Comparison of ENCODE assay signal across 8 mouse cellular contexts in genomic region chr2:132252542-132253528, GRCm38 (mm10). TPM values are rescaled to one million over a fixed set of nuclear protein-coding genes. Genes with fewer than 3 reads are reported as not detected.
A peak's percentile ranks its signal among the peaks of the same experiment; 100 is the strongest.
DNase-seq lines count a peak whose midpoint lies in the region; ATAC-seq and TF ChIP-seq lines count a peak whose summit lies in the region.

TSS of gene Pcna (minus strand) at chr2:132253314.

- TF ChIP-seq CTCF in bone marrow macrophage, adult 2 months (IDR thresholded peaks at IDR 0.05; ENCODE audit: low read depth, low read length), result no peak
- no peak for TF ChIP-seq CTCF in embryonic fibroblast, embryonic 13.5 days (IDR thresholded peaks at IDR 0.05; ENCODE audit: borderline replicate concordance, insufficient read depth, low read length)

- H3K27me3 ChIP-seq in kidney, embryonic 14.5 days (ENCODE audit: control insufficient read depth, insufficient read depth, low read length), result no peaks in the 10 kb centered on the region
- no peaks in the 10 kb centered on the region for H3K27me3 ChIP-seq in limb, embryonic 15.5 days

- H3K9ac ChIP-seq in kidney, embryonic 14.5 days (ENCODE audit: low read depth, low read length), result peak within 1 kb of the TSS; percentile 64
- H3K9ac ChIP-seq in limb, embryonic 15.5 days, result peak within 1 kb of the TSS; percentile 40

- ATAC-seq in kidney, embryonic 14.5 days (ENCODE audit: low FRiP score, low TSS enrichment), result peak; percentile 99
- peak; percentile 99 for ATAC-seq in limb, embryonic 15.5 days (ENCODE audit: insufficient number of reproducible peaks, low FRiP score, low TSS enrichment, low read depth)

- peak within 1 kb of the TSS; percentile 54 for H3K4me2 ChIP-seq in kidney, embryonic 14.5 days (replicated peaks; ENCODE audit: low read depth, low read length)
- H3K4me2 ChIP-seq in limb, embryonic 15.5 days, result peak within 1 kb of the TSS; percentile 60

- peak within 1 kb of the TSS; percentile 71 for H3K4me3 ChIP-seq in bone marrow macrophage, adult 2 months (ENCODE audit: insufficient read depth, low read length)
- peak within 1 kb of the TSS; percentile 97 for H3K4me3 ChIP-seq in embryonic fibroblast, embryonic 13.5 days (ENCODE audit: insufficient read depth, low read length)
- H3K4me3 ChIP-seq in kidney, embryonic 14.5 days (ENCODE audit: low read length), result peak within 1 kb of the TSS; percentile 54
- peak within 1 kb of the TSS; percentile 59 for H3K4me3 ChIP-seq in limb, embryonic 15.5 days

- H3K36me3 ChIP-seq in kidney, embryonic 14.5 days (ENCODE audit: control insufficient read depth, insufficient read depth, low read length), result peaks cover 30% of the 10 kb centered on the region
- H3K36me3 ChIP-seq in limb, embryonic 15.5 days, result peaks cover 23% of the 10 kb centered on the region

- H3K27ac ChIP-seq in bone marrow macrophage, adult 2 months (ENCODE audit: insufficient read depth, low read depth, low read length), result peak within 1 kb of the TSS; percentile 62
- H3K27ac ChIP-seq in embryonic fibroblast, embryonic 13.5 days (ENCODE audit: insufficient read depth, low read length), result no peak within 1 kb of the TSS
- peak within 1 kb of the TSS; percentile 80 for H3K27ac ChIP-seq in kidney, embryonic 14.5 days (ENCODE audit: low read depth, low read length)
- H3K27ac ChIP-seq in limb, embryonic 15.5 days, result peak within 1 kb of the TSS; percentile 91

- peak; percentile 47; the same call in 1 of the 2 replicates for TF ChIP-seq POLR2A in bone marrow macrophage, adult 2 months (IDR thresholded peaks at IDR 0.05; ENCODE audit: borderline replicate concordance, low read depth, low read length)
- peak; percentile 83 for TF ChIP-seq POLR2A in embryonic fibroblast, embryonic 13.5 days (IDR thresholded peaks at IDR 0.05; ENCODE audit: low read depth, low read length)

- under 1% methylated on average over 77 of the region's 79 CpGs for WGBS in kidney, embryonic 14.5 days
- under 1% methylated on average over 79 of the region's 79 CpGs for WGBS in limb, embryonic 15.5 days

- H3K9me3 ChIP-seq in kidney, embryonic 14.5 days (ENCODE audit: control insufficient read depth, low read length), result no peaks in the 10 kb centered on the region
- H3K9me3 ChIP-seq in limb, embryonic 15.5 days, result no peaks in the 10 kb centered on the region

- peaks cover 17% of the 10 kb centered on the region for H3K4me1 ChIP-seq in bone marrow macrophage, adult 2 months (ENCODE audit: control insufficient read depth, insufficient read depth, low read length)
- no peaks in the 10 kb centered on the region; the same call in 1 of the 2 replicates for H3K4me1 ChIP-seq in embryonic fibroblast, embryonic 13.5 days (ENCODE audit: control insufficient read depth, insufficient read depth, low read length)
- H3K4me1 ChIP-seq in kidney, embryonic 14.5 days (ENCODE audit: control insufficient read depth, insufficient read depth, low read length), result peaks cover 19% of the 10 kb centered on the region
- H3K4me1 ChIP-seq in limb, embryonic 15.5 days, result peaks cover 25% of the 10 kb centered on the region

- DNase-seq in A20 (ENCODE audit: low read depth, low spot score), result peak; percentile 98
- peak; percentile 98 for DNase-seq in heart, adult 9 months (ENCODE audit: low spot score in 2 of 2)
- DNase-seq in monocyte, adult 2 months (ENCODE audit: low read depth in 1 of 2, low spot score in 2 of 2), result peak; percentile 96 to 97
- DNase-seq in spleen, postnatal 36 days (ENCODE audit: low spot score in 2 of 2), result peak; percentile 97 to 98

RNA-seq across cellular contexts. Expression of gene Pcna, which starts in this region (rescaled TPM):
- 318 and 323 TPM in 2 replicates for polyA plus RNA-seq in bone marrow macrophage, adult 2 months (2012; ENCODE audit: insufficient read depth, insufficient read length, missing spikeins)
- polyA plus RNA-seq in embryonic fibroblast, embryonic 13.5 days (2011; ENCODE audit: insufficient read length, low read depth, missing spikeins), result 148 and 203 TPM in 2 replicates
- 339 and 383 TPM in 2 replicates for polyA plus RNA-seq in kidney, embryonic 14.5 days (2014; fragmentation: Nextera tagmentation; extraction: Ambion mirVana)
- polyA plus RNA-seq in limb, embryonic 15.5 days (2015; fragmentation: Nextera tagmentation; extraction: Ambion mirVana), result 204 and 210 TPM in 2 replicates
